Mouse (Mus musculus) kidney, postnatal 10 days (tissue): ENCODE measurements around the gene Scyl1.

Experiments used
- DNase-seq: peaks from one replicate; pipeline ENCODE4 v3.0.0; 2021; ENCODE audit warnings: mixed read lengths

Gene Scyl1

DNA sequence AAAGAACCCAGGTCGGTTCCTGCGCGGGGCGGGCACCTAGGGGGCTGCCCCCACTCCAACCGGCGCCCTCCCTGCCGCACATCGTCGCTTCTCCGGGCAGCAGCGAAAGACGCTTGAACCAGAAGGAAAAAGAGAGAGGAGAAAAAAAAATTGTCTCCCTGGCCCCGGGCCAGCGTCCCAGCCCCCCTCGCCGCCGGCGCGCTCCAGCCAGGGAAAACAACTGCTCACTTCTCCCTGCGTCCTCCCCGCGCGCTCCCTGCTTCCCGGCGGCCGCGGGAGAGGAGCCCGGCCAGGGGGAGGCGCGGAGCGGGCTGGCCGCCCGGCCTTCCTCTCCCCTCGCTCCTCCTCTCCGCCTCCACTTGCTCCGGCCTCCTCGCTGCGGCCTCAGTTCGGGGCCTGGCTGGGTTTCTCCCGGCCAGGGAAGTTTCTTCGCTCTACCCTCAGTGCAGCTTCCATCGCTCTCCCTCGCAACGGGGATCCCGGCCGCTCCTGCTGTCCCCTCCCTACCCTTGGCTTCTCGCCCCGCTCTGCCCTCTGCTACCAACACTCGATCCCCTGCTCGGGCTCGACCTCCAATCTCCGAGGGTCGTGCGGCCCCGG lies 29.5 kb downstream of the Scyl1 start:
- DNase-seq = peak; percentile 90

- peak; percentile 81 for DNase-seq
These were observed 30.6 kb downstream of the Scyl1 start, which contains the start of gene Ltbp3 for GRCm38 (mm10) chr19:5740320-5741317. TSS of gene Ltbp3 (plus strand) at chr19:5740904.

DNA sequence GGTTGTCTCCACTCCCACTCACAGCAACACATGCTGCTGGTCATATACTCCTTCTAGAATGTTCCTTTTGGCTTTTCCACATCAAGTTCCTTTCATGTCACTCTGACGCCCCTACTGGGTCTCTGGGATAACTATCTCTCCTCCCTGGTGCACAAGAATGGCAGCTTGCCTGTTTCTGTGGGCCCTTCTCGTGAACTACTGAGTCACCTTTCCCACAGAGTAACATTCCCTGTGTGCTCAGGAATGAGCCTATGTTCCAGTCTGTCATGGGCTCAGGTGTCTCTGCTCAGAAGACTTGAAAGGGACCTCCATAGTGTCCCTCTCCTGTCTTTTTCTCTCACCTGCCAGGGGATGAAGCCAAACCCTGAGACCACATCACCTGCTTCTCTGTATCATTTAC lies 31.8 kb downstream of the Scyl1 start:
- DNase-seq = no peak

GRCm38 (mm10) chr19:5734325-5734724 lies 36.9 kb downstream of the Scyl1 start:
- no peak for DNase-seq

DNA sequence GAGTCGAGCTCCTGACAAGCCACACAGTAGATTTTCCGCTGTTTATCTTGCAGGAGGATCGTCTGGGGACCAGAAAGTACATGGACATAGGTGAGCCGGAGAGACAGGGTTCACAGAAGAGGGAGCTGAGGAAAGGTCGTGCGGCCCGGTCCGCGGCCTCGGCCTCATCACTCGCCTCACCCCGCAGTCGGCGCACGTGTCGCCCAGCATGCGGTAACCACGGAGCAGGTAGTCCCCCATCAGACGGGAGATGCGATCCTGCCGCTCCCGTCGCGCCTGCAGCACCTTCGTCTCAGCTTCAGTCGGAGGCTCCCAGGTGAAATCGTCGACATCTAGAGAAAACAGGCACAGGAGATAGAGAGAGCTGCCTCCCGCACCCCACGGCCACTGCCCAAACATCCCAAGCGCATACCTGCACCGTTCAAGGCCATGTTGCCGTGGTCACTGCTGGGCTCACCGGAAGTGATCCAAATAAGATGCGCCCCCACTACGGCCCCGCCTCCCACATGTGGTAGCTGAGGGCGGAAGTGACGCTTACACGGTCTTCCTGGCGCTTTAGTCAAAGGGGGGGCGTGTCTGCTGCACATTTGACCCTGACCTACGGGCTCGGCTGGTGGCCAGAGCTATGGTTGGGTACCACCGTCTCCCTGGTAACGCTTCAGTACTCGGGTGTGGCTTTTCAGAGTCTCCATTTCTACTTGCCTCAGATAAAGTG lies 39.8 kb downstream of the Scyl1 start:
- DNase-seq = peak; percentile 97

- peak; percentile 57 for DNase-seq
These were observed 40.7 kb downstream of the Scyl1 start for GRCm38 (mm10) chr19:5730314-5731186.

DNA sequence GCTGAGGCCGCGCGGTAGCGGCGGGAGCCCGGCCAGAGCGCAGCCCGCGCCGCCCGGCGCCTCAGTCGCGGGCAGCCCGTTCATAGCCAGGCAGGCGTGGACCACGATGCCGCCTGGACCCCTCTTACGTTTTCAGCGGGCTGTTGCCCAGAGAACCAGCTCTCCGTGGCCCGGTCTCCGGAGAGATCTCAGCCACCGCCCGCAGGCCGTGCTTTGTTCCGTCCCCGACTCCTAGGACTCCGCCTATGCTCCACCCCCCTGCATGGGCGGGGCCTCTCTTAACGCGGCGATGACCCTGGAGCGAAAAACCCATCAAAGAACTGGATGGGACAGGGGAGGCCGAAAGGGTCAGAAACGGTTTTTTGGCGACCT lies 41.8 kb downstream of the Scyl1 start, which contains the start of gene Fam89b:
Gene Fam89b (minus strand): TSS at position 210 of the 372 bp plus-strand sequence.
- peak; percentile 96 for DNase-seq

GRCm38 (mm10) chr19:5728631-5729443 lies 42.4 kb downstream of the Scyl1 start:
- DNase-seq = peak; percentile 84

DNA sequence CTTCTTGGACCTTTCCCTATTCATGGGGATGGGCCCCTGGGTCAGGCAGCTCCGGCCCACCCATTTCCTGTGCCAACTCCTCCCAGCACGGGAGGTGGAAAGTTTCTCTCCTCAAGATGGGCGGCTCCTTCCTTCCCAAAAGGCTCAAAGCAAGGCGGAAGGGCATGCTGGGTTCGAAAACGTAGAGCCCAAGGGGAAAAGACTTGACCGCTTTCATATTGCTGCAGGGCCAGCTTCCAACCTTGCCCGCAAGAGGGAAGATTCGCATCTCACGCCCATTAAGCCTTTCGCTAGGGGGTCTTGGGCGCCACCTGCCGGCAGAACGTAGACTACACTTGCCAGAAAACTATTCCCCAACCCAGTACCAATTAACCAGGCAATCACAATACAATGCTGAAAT lies 43.5 kb downstream of the Scyl1 start:
- DNase-seq = peak; percentile 94

- no peak for DNase-seq
These were observed 44.1 kb downstream of the Scyl1 start for GRCm38 (mm10) chr19:5726961-5727578.

GRCm38 (mm10) chr19:5725767-5726515 lies 45.3 kb downstream of the Scyl1 start, which contains the start of gene Ehbp1l1:
TSS of gene Ehbp1l1 (minus strand) at chr19:5726317.
- DNase-seq = peak; percentile 94

DNA sequence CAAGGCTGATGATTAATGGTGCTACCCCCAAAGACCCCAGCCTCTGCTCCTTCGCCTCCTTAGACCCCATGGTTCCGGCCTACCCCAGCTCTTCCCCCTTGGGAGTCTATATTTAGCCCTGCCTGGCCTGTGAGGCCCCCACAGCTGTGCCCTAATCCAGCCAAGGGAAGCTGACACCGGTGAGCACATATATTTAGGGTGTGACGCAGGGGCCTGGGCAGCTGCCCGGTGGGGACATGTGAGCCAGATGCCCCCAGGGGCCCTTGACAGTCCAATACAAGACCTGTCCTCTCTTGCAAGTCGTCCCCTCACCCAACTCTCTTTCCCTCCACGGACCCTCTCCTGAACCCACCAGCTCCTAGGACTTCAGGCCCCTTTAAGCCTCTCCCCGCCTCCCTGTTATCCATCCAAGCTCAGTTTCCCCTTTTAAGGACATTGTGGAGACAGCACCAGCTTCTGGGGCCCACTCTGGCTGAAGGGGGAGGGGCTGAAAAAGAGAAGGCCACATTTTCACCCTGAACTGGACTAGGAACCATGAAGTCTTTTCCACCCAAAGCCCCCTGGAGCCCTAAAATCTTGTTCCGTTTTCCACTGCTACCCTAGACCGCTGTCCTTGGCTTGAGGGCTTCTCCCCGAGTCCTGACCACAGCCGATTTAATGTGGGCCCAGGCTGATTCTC lies 46.1 kb downstream of the Scyl1 start:
- peak; percentile 61 for DNase-seq

- DNase-seq = peak; percentile 72
These were observed 46.7 kb downstream of the Scyl1 start for GRCm38 (mm10) chr19:5724549-5724941.

GRCm38 (mm10) chr19:5723934-5724548 lies 47.2 kb downstream of the Scyl1 start:
- DNase-seq = no peak

DNA sequence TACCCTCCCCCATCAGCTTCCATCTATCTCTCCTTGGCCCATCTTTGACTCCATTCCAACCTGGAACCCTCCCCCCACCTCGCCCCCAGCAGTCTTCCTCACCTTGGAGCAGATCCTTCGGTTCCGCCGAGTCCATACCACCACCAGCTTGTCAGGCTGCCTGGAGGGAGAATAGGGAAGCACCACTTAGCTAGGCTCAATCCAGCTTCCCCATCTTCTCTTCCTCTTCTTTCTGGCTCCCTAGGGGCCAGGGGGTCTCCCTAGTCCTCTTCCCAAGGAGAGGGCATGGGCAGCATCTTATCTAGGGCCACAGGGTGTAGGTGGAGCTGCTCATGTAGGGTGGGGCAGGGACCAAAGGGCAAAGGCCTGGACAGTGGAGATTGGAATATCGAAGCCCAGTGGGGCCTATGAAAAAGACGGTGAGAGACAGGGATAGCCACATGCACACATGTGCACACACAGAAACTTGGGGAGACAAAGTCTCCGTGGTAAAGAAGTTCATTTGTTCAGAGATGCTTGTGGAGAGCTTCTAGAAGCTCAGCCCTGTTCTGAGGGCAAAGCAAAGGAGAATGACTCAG lies 48.3 kb downstream of the Scyl1 start:
- DNase-seq = no peak

- no peak for DNase-seq
These were observed 50.0 kb downstream of the Scyl1 start for GRCm38 (mm10) chr19:5721233-5721632.

DNA sequence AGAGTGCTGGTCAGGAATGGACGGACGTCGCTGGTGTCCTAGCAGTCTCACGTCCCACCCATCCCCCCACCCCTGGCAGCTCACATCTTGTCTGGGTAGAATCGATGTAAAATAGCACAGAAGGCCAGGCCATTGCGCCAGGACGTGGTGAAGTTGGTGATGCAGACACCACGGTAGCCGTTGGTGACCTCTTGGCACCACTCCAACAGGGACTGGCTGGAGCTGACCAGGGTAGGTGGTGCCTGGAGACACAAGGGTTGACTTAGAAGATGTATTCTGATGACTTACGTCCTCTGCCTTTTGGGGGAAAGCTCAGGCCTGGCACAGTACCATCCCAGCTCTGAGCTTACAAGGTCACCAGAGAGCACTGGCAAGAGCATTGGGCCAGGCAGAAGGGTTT lies 54.3 kb downstream of the Scyl1 start:
- peak; percentile 55 for DNase-seq
